Mouse (Mus musculus) liver, embryonic 11.5 days (tissue): Measurements from ENCODE around the gene Bcl2l1. TPM values are rescaled to one million over a fixed set of nuclear protein-coding genes. Genes with fewer than 3 reads are reported as not detected.

ENCODE experiments used
- ATAC-seq: fragments of 200-750 bp; cut with Nextera tagmentation; replicated peaks from 2 replicates; pipeline ENCODE4 v1.8.0; 2017; ENCODE audit warnings: moderate number of reproducible peaks, mild to moderate bottlenecking, moderate TSS enrichment, moderate library complexity; ENCODE audit not compliant: low FRiP score
- DNase-seq: peaks from one replicate; pipeline ENCODE4 v3.0.0-alpha.2; 2017; ENCODE audit warnings: low spot score
- H3K27ac ChIP-seq: fragments of 300-500 bp; sonication (generic); 2 replicates; pipeline ENCODE4 v1.5.1; 2014; ENCODE audit warnings: mild to moderate bottlenecking, low read depth, low read length, control low read depth
- H3K27me3 ChIP-seq: fragments of 300-500 bp; sonication (generic); replicated peaks from 2 replicates; pipeline ENCODE4 v1.6.1; 2014; ENCODE audit warnings: low read length, mixed read lengths; ENCODE audit not compliant: control insufficient read depth, insufficient read depth
- H3K36me3 ChIP-seq: fragments of 300-500 bp; sonication (generic); 2 replicates; pipeline ENCODE4 v1.6.1; 2014; ENCODE audit warnings: mild to moderate bottlenecking, low read length, moderate library complexity, mixed read lengths; ENCODE audit not compliant: control insufficient read depth, insufficient read depth
- H3K4me1 ChIP-seq: fragments of 300-500 bp; sonication (generic); replicated peaks from 2 replicates; pipeline ENCODE4 v1.6.1; 2014; ENCODE audit warnings: low read length, mixed read lengths; ENCODE audit not compliant: control insufficient read depth, insufficient read depth
- H3K4me2 ChIP-seq: fragments of 300-500 bp; sonication (generic); 2 replicates; pipeline ENCODE4 v1.6.1; 2014; ENCODE audit warnings: mild to moderate bottlenecking, control low read depth, moderate library complexity
- H3K4me3 ChIP-seq: fragments of 300-500 bp; sonication (generic); 2 replicates; pipeline ENCODE4 v1.5.1; 2014; ENCODE audit warnings: low read depth, low read length, control low read depth
- H3K9ac ChIP-seq: fragments of 300-500 bp; sonication (generic); 2 replicates; pipeline ENCODE4 v1.6.1; 2014; ENCODE audit warnings: low read depth, low read length, control low read depth
- H3K9me3 ChIP-seq: fragments of 300-500 bp; sonication (generic); 2 replicates; pipeline ENCODE4 v1.6.1; 2016; ENCODE audit warnings: low read length, inconsistent platforms, mixed read lengths; ENCODE audit not compliant: control insufficient read depth
- whole genome bisulfite sequencing: fragments of 180-500 bp; shearing (Covaris S2); extraction: QIAGEN DNeasy Blood & Tissue Kit; methylation state at CpG from one replicate; pipeline ENCODE4 v1.1.7; 2014; 5-methylcytosine and 5-hydroxymethylcytosine counted together
- polyA plus RNA-seq: library from polyadenylated mRNA; unstranded; fragments of >200 nt; fragmentation: Nextera tagmentation; extraction: Ambion mirVana; gene quantifications from 2 replicates; pipeline ENCODE4 v1.2.1, GENCODE M21; 2014

The Bcl2l1 gene
- 61.7 and 69.3 TPM in 2 replicates for polyA plus RNA-seq

- peak; percentile 96 for ATAC-seq
- Histone ChIP-seq H3K27me3 (no peaks in the 10 kb centered on the region), H3K27ac (peak within 1 kb of the TSS; percentile 95), H3K4me1 (peaks cover 33% of the 10 kb centered on the region), H3K36me3 (peaks cover 5% of the 10 kb centered on the region; the same call in 1 of the 2 replicates), H3K9ac (peak within 1 kb of the TSS; percentile 87), H3K4me2 (peak within 1 kb of the TSS; percentile 90), H3K4me3 (peak within 1 kb of the TSS; percentile 80), H3K9me3 (no peaks in the 10 kb centered on the region)
- WGBS: under 1% methylated on average over 72 of the region's 74 CpGs
- peak; percentile 99 for DNase-seq
Measured at GRCm38 (mm10) chr2:152831019-152831878, at the start of gene Bcl2l1. Bcl2l1 (minus strand) TSS chr2:152831728.

- Histone ChIP-seq H3K27me3 (no peaks in the 10 kb centered on the region), H3K4me3 (no peak overlapping the region), H3K4me2 (no peak overlapping the region), H3K4me1 (no peaks in the 10 kb centered on the region), H3K36me3 (peaks cover 73% of the 10 kb centered on the region), H3K9me3 (no peaks in the 10 kb centered on the region), H3K9ac (no peak overlapping the region), H3K27ac (no peak overlapping the region)
- no peak for DNase-seq
- ATAC-seq: no peak
- WGBS: 91% methylated on average over 13 of the region's 13 CpGs
Measured at GRCm38 (mm10) chr2:152880898-152881297, 49.4 kb upstream of the Bcl2l1 start.

- H3K27ac ChIP-seq: no peak overlapping the region
- no peaks in the 10 kb centered on the region for H3K4me1 ChIP-seq
- DNase-seq (no peak), ATAC-seq (peak; percentile 68)
- 77% methylated on average over 3 of the region's 3 CpGs for WGBS
- peaks cover 64% of the 10 kb centered on the region for H3K36me3 ChIP-seq
- H3K4me3 ChIP-seq: no peak overlapping the region
- no peaks in the 10 kb centered on the region for H3K9me3 ChIP-seq
- no peaks in the 10 kb centered on the region for H3K27me3 ChIP-seq
- no peak overlapping the region for H3K9ac ChIP-seq
- H3K4me2 ChIP-seq: no peak overlapping the region
Measured at GRCm38 (mm10) chr2:152878239-152878638, 46.7 kb upstream of the Bcl2l1 start.

GRCm38 (mm10) chr2:152863346-152863745 is 31.8 kb upstream of the Bcl2l1 start:
- ATAC-seq (no peak), DNase-seq (no peak)
- Histone ChIP-seq H3K4me1 (no peaks in the 10 kb centered on the region), H3K9ac (no peak overlapping the region), H3K27me3 (no peaks in the 10 kb centered on the region), H3K27ac (no peak overlapping the region), H3K36me3 (peaks cover 27% of the 10 kb centered on the region), H3K9me3 (no peaks in the 10 kb centered on the region), H3K4me3 (no peak overlapping the region), H3K4me2 (no peak overlapping the region)
- WGBS: 94% methylated on average over 6 of the region's 6 CpGs

- WGBS: 84% methylated on average over 3 of the region's 3 CpGs
- H3K9me3 ChIP-seq: no peaks in the 10 kb centered on the region
- no peak overlapping the region for H3K27ac ChIP-seq
- no peaks in the 10 kb centered on the region for H3K4me1 ChIP-seq
- no peak overlapping the region for H3K9ac ChIP-seq
- H3K4me3 ChIP-seq: no peak overlapping the region
- no peaks in the 10 kb centered on the region for H3K27me3 ChIP-seq
- DNase-seq (no peak), ATAC-seq (no peak)
- H3K4me2 ChIP-seq: no peak overlapping the region
- peaks cover 29% of the 10 kb centered on the region for H3K36me3 ChIP-seq
Measured at GRCm38 (mm10) chr2:152862638-152863037, 31.1 kb upstream of the Bcl2l1 start.

GRCm38 (mm10) chr2:152861891-152862290 is 30.4 kb upstream of the Bcl2l1 start:
- no peaks in the 10 kb centered on the region for H3K9me3 ChIP-seq
- H3K4me2 ChIP-seq: no peak overlapping the region
- no peak overlapping the region for H3K4me3 ChIP-seq
- WGBS: 90% methylated on average over 1 of the region's 1 CpGs
- no peak for ATAC-seq
- H3K27ac ChIP-seq: no peak overlapping the region
- H3K36me3 ChIP-seq: peaks cover 28% of the 10 kb centered on the region
- no peak overlapping the region for H3K9ac ChIP-seq
- no peaks in the 10 kb centered on the region for H3K4me1 ChIP-seq
- H3K27me3 ChIP-seq: no peaks in the 10 kb centered on the region
- DNase-seq: no peak

GRCm38 (mm10) chr2:152859501-152859900 is 28.0 kb upstream of the Bcl2l1 start:
- no peak overlapping the region for H3K9ac ChIP-seq
- peaks cover 31% of the 10 kb centered on the region for H3K36me3 ChIP-seq
- H3K4me2 ChIP-seq: no peak overlapping the region
- no peaks in the 10 kb centered on the region for H3K4me1 ChIP-seq
- ATAC-seq (no peak), DNase-seq (no peak)
- H3K27me3 ChIP-seq: no peaks in the 10 kb centered on the region
- WGBS: 86% methylated on average over 3 of the region's 3 CpGs
- no peak overlapping the region for H3K4me3 ChIP-seq
- no peaks in the 10 kb centered on the region for H3K9me3 ChIP-seq
- no peak overlapping the region for H3K27ac ChIP-seq

GRCm38 (mm10) chr2:152848466-152848865 is 16.9 kb upstream of the Bcl2l1 start:
- no peaks in the 10 kb centered on the region for H3K9me3 ChIP-seq
- H3K9ac ChIP-seq: peak overlapping the region; percentile 93
- WGBS: 13% methylated on average over 2 of the region's 2 CpGs
- peak overlapping the region; percentile 85 for H3K4me3 ChIP-seq
- DNase-seq (no peak), ATAC-seq (no peak; the same call in 1 of the 2 replicates)
- no peaks in the 10 kb centered on the region for H3K27me3 ChIP-seq
- H3K4me2 ChIP-seq: peak overlapping the region; percentile 88
- H3K4me1 ChIP-seq: peaks cover 12% of the 10 kb centered on the region
- H3K36me3 ChIP-seq: peaks cover 11% of the 10 kb centered on the region; the same call in 1 of the 2 replicates
- peak overlapping the region; percentile 92 for H3K27ac ChIP-seq
